ENCODE assay signal across 9 mouse cellular contexts in genomic region chr15:85822011-85822359, GRCm38 (mm10). TPM values are rescaled to one million over a fixed set of nuclear protein-coding genes. Genes with fewer than 3 reads are reported as not detected.
DNase-seq lines count a peak whose midpoint lies in the region; ATAC-seq and TF ChIP-seq lines count a peak whose summit lies in the region.
"Had no signal": no experiment of that assay in that cellular context is flagged by ENCODE, and none has a peak within 500 bp of the region (broad histone marks: within the 10 kb centered on the region; RNA-seq: fewer than 3 reads in every experiment).

No protein-coding gene starts in this region.

- H3K9me3 ChIP-seq in neural tube, embryonic 11.5 days (ENCODE audit: control insufficient read depth, low read length) = no peaks in the 10 kb centered on the region
- H3K9me3 ChIP-seq in liver, embryonic 13.5 days (replicated peaks) = peaks cover 21% of the 10 kb centered on the region
- no peaks in the 10 kb centered on the region for H3K9me3 ChIP-seq in stomach, postnatal 0 days (ENCODE audit: control insufficient read depth, low read length)

- no peak for DNase-seq in cerebellum, postnatal 4 days (ENCODE audit: low spot score in 2 of 2)
- no peak for DNase-seq in neural tube, embryonic 11.5 days (ENCODE audit: low spot score)
- no peak for DNase-seq in neural tube, embryonic 10.5 days (ENCODE audit: extremely low spot score, low spot score)
- no peak for DNase-seq in liver, embryonic 13.5 days
- peak; percentile 35 for DNase-seq in stomach, postnatal 0 days (ENCODE audit: low spot score)
- DNase-seq in adrenal gland, postnatal 14 days = no peak

- H3K4me3 ChIP-seq in neural tube, embryonic 11.5 days (ENCODE audit: low read depth, low read length) = peak overlapping the region; percentile 43
- peak overlapping the region; percentile 57 for H3K4me3 ChIP-seq in liver, embryonic 13.5 days (replicated peaks)
- H3K4me3 ChIP-seq in stomach, postnatal 0 days (ENCODE audit: low read depth, low read length) = peak overlapping the region; percentile 51

- H3K27ac ChIP-seq in neural tube, embryonic 11.5 days (ENCODE audit: low read depth, low read length) = no peak overlapping the region
- no peak overlapping the region for H3K27ac ChIP-seq in liver, embryonic 13.5 days
- H3K27ac ChIP-seq in stomach, postnatal 0 days (replicated peaks) = 0 out of 2 replicates have a peak overlapping the region, but pooled peaks have one; percentile 53

- no peak for TF ChIP-seq EP300 in stomach, postnatal 0 days (optimal IDR thresholded peaks at IDR 0.05)

- 0 out of 2 replicates have a peak, but pooled peaks cover 3% of the 10 kb centered on the region for H3K4me1 ChIP-seq in neural tube, embryonic 11.5 days (ENCODE audit: control insufficient read depth, insufficient read depth, low read length)
- H3K4me1 ChIP-seq in liver, embryonic 13.5 days (replicated peaks) = peaks cover 24% of the 10 kb centered on the region
- H3K4me1 ChIP-seq in stomach, postnatal 0 days (replicated peaks; ENCODE audit: control insufficient read depth, insufficient read depth) = no peaks in the 10 kb centered on the region

- peak overlapping the region; percentile 92 for H3K4me2 ChIP-seq in neural tube, embryonic 11.5 days (ENCODE audit: low read depth)
- H3K4me2 ChIP-seq in liver, embryonic 13.5 days = peak overlapping the region; percentile 75
- H3K4me2 ChIP-seq in stomach, postnatal 0 days (replicated peaks; ENCODE audit: low read depth) = peak overlapping the region; percentile 93

- peaks cover 10% of the 10 kb centered on the region; the same call in 1 of the 2 replicates for H3K27me3 ChIP-seq in neural tube, embryonic 11.5 days (ENCODE audit: control insufficient read depth, insufficient read depth, low read length)
- H3K27me3 ChIP-seq in liver, embryonic 13.5 days = peaks cover 38% of the 10 kb centered on the region
- H3K27me3 ChIP-seq in stomach, postnatal 0 days (ENCODE audit: control insufficient read depth, insufficient read depth, low read length) = no peaks in the 10 kb centered on the region

- H3K9ac ChIP-seq in neural tube, embryonic 11.5 days (ENCODE audit: low read length) = peak overlapping the region; percentile 78
- peak overlapping the region; percentile 67 for H3K9ac ChIP-seq in liver, embryonic 13.5 days
- H3K9ac ChIP-seq in stomach, postnatal 0 days (ENCODE audit: low read length) = peak overlapping the region; percentile 70

- H3K36me3 ChIP-seq in neural tube, embryonic 11.5 days (ENCODE audit: control insufficient read depth, insufficient read depth, low read length) = no peaks in the 10 kb centered on the region
- H3K36me3 ChIP-seq in liver, embryonic 13.5 days = no peaks in the 10 kb centered on the region
- H3K36me3 ChIP-seq in stomach, postnatal 0 days (ENCODE audit: control insufficient read depth, insufficient read depth, low read length) = no peaks in the 10 kb centered on the region

- TF ChIP-seq CTCF in stomach, postnatal 0 days (IDR thresholded peaks at IDR 0.05; ENCODE audit: low read depth) = peak; percentile 62

- WGBS in neural tube, embryonic 11.5 days = 12% methylated on average over 4 of the region's 4 CpGs
- WGBS in liver, embryonic 13.5 days (ENCODE audit: insufficient replicate concordance) = 24% methylated on average over 4 of the region's 4 CpGs
- WGBS in stomach, postnatal 0 days = 17% methylated on average over 4 of the region's 4 CpGs

- ATAC-seq in cerebellum, adult (ENCODE audit: insufficient number of reproducible peaks, low FRiP score, low TSS enrichment) = 0 out of 2 replicates have a peak, but pooled peaks have one; percentile 15
- ATAC-seq in neural tube, embryonic 11.5 days (ENCODE audit: insufficient read depth, low FRiP score, low TSS enrichment) = no peak
- ATAC-seq in liver, embryonic 13.5 days (ENCODE audit: low read depth) = no peak
- peak; percentile 82 for ATAC-seq in stomach, postnatal 0 days (ENCODE audit: low FRiP score, low TSS enrichment)
- no peak for ATAC-seq in megakaryocyte progenitor cell, adult 5-6 weeks (replicated peaks; ENCODE audit: poor library complexity)

RNA-seq across cellular contexts. Expression of gene Pkdrej, which starts 0.5 kb away (rescaled TPM):
- 0.03 and 0.09 TPM in 2 replicates for polyA plus RNA-seq in neural tube, embryonic 11.5 days (2014; fragmentation: Nextera tagmentation; extraction: Ambion mirVana)
- 0.06 and 0.08 TPM in 2 replicates for polyA plus RNA-seq in liver, embryonic 13.5 days (2015; fragmentation: Nextera tagmentation; extraction: Ambion mirVana)
- polyA plus RNA-seq in stomach, postnatal 0 days (2015; fragmentation: Nextera tagmentation; extraction: Ambion mirVana) = 0.21 and 0.27 TPM in 2 replicates
- 0.05 TPM in 2 replicates for total RNA-seq in megakaryocyte progenitor cell, adult 5-6 weeks (2015)
- total RNA-seq in megakaryocyte progenitor cell, adult 5-6 weeks (2017) = 0.07 TPM in 1 of 2 replicates, not detected in the other
- total RNA-seq in adrenal gland, postnatal 14 days (2021) = 0.15 and 0.34 TPM in 2 replicates
- total RNA-seq: neutrophil, adult 5-6 weeks had no signal

RNA-seq across cellular contexts. Expression of gene Ttc38, which starts 10.1 kb away (rescaled TPM):
- polyA plus RNA-seq in neural tube, embryonic 11.5 days (2014; fragmentation: Nextera tagmentation; extraction: Ambion mirVana) = 2.9 and 3.9 TPM in 2 replicates
- 6.4 and 6.8 TPM in 2 replicates for polyA plus RNA-seq in liver, embryonic 13.5 days (2015; fragmentation: Nextera tagmentation; extraction: Ambion mirVana)
- 15.6 and 18.0 TPM in 2 replicates for polyA plus RNA-seq in stomach, postnatal 0 days (2015; fragmentation: Nextera tagmentation; extraction: Ambion mirVana)
- total RNA-seq in megakaryocyte progenitor cell, adult 5-6 weeks (2015) = 1.9 and 2.4 TPM in 2 replicates
- 2.4 and 3.3 TPM in 2 replicates for total RNA-seq in megakaryocyte progenitor cell, adult 5-6 weeks (2017)
- total RNA-seq in adrenal gland, postnatal 14 days (2021) = 21.0 and 28.2 TPM in 2 replicates

RNA-seq across cellular contexts. Expression of gene Cdpf1, which starts 10.5 kb away (rescaled TPM):
- 23.0 and 25.8 TPM in 2 replicates for polyA plus RNA-seq in neural tube, embryonic 11.5 days (2014; fragmentation: Nextera tagmentation; extraction: Ambion mirVana)
- 25.9 and 27.7 TPM in 2 replicates for polyA plus RNA-seq in liver, embryonic 13.5 days (2015; fragmentation: Nextera tagmentation; extraction: Ambion mirVana)
- polyA plus RNA-seq in stomach, postnatal 0 days (2015; fragmentation: Nextera tagmentation; extraction: Ambion mirVana) = 38.8 and 40.2 TPM in 2 replicates
- 10.9 and 17.1 TPM in 2 replicates for total RNA-seq in megakaryocyte progenitor cell, adult 5-6 weeks (2015)
- total RNA-seq in megakaryocyte progenitor cell, adult 5-6 weeks (2017) = 15.2 and 15.5 TPM in 2 replicates
- 17.9 and 20.2 TPM in 2 replicates for total RNA-seq in adrenal gland, postnatal 14 days (2021)

RNA-seq across cellular contexts. Expression of gene Gtse1, which starts 37.6 kb away (rescaled TPM):
- polyA plus RNA-seq in neural tube, embryonic 11.5 days (2014; fragmentation: Nextera tagmentation; extraction: Ambion mirVana) = 37.1 and 40.3 TPM in 2 replicates
- 24.9 and 27.7 TPM in 2 replicates for polyA plus RNA-seq in liver, embryonic 13.5 days (2015; fragmentation: Nextera tagmentation; extraction: Ambion mirVana)
- polyA plus RNA-seq in stomach, postnatal 0 days (2015; fragmentation: Nextera tagmentation; extraction: Ambion mirVana) = 5.0 and 6.5 TPM in 2 replicates
- total RNA-seq in megakaryocyte progenitor cell, adult 5-6 weeks (2015) = 15.3 and 18.1 TPM in 2 replicates
- total RNA-seq in megakaryocyte progenitor cell, adult 5-6 weeks (2017) = 16.9 and 18.6 TPM in 2 replicates
- 4.4 and 4.6 TPM in 2 replicates for total RNA-seq in adrenal gland, postnatal 14 days (2021)

RNA-seq across cellular contexts. Expression of gene Trmu, which starts 57.1 kb away (rescaled TPM):
- polyA plus RNA-seq in neural tube, embryonic 11.5 days (2014; fragmentation: Nextera tagmentation; extraction: Ambion mirVana) = 32.4 and 34.0 TPM in 2 replicates
- polyA plus RNA-seq in liver, embryonic 13.5 days (2015; fragmentation: Nextera tagmentation; extraction: Ambion mirVana) = 17.3 and 20.3 TPM in 2 replicates
- 21.2 and 21.5 TPM in 2 replicates for polyA plus RNA-seq in stomach, postnatal 0 days (2015; fragmentation: Nextera tagmentation; extraction: Ambion mirVana)
- 7.4 and 7.6 TPM in 2 replicates for total RNA-seq in megakaryocyte progenitor cell, adult 5-6 weeks (2015)
- 22.6 and 24.7 TPM in 2 replicates for total RNA-seq in megakaryocyte progenitor cell, adult 5-6 weeks (2017)
- 32.1 and 34.9 TPM in 2 replicates for total RNA-seq in adrenal gland, postnatal 14 days (2021)

Comparison
In these comparisons a context has a peak if more than half of its experiments do, and no peak if none do; other contexts are left out.
1. ATAC-seq: peak in cerebellum, adult (single experiment) and stomach, postnatal 0 days (single experiment); none in neural tube, embryonic 11.5 days (single experiment), liver, embryonic 13.5 days (single experiment) and megakaryocyte progenitor cell, adult 5-6 weeks (single experiment).
2. Peak in every context shown above with its lines, with median percentiles within 50 percentile points of each other: H3K4me2 ChIP-seq, H3K4me3 ChIP-seq and H3K9ac ChIP-seq.